Comparison of ENCODE assay signal across 8 mouse cellular contexts in the genomic region with DNA sequence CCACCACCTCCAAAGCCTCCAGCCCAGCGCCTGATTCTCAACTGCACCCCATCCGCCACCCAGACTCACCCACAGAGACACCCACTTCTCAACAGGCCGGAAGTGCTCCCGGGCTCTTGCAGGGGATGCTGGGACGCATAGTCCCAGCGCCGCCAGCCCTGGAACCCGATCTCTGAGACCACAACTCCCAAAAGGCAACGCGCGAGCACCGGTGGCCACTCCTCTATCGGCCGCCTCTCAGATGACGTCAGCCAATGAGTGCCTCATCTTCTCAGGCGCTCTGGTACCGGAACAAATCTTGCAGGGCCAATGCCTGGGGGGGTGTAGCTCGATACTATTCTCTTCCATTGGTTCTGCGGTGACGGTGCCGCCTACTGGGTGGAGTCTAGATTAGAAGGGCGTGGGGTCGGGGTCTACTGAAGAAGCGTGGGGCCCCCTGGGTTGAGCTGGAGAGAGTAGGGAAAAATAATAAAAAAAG. TPM values are rescaled to one million over a fixed set of nuclear protein-coding genes. Genes with fewer than 3 reads are reported as not detected.
A peak's percentile ranks its signal among the peaks of the same experiment; 100 is the strongest.
DNase-seq lines count a peak whose midpoint lies in the region; ATAC-seq lines count a peak whose summit lies in the region.

A gene (minus strand): TSS at position 174 of the 478 bp plus-strand sequence.

- peak; percentile 98 to 99 for DNase-seq in adrenal gland, adult (ENCODE audit: inconsistent age in 2 of 2, low spot score in 1 of 2)
- peak; percentile 99 for DNase-seq in embryo, embryonic 10.5 days (ENCODE audit: low spot score)
- DNase-seq in gastrocnemius, postnatal 14 days = peak; percentile 96
- DNase-seq in left cerebral cortex, postnatal 10 days (ENCODE audit: extremely low spot score in 1 of 2, low spot score in 2 of 2) = peak; percentile 97 to 99
- DNase-seq in right cerebral cortex, postnatal 25 days = peak; percentile 96
- DNase-seq in urinary bladder, postnatal 4 days (ENCODE audit: low spot score in 2 of 2) = peak; percentile 92 to 93

- peak; percentile 98 for ATAC-seq in inflammation-experienced regulatory T-cells, adult 6 months
- peak; percentile 99 for ATAC-seq in megakaryocyte-erythroid progenitor cell, adult 5-6 weeks (replicated peaks; ENCODE audit: low FRiP score, low TSS enrichment, poor library complexity, severe bottlenecking)

- intact Hi-C loops in gastrocnemius, postnatal 14 days (cut with DNase I; ENCODE audit: low total_unique reads) = loop anchor here (10.0 kb wide), 1 partner anchor 165 kb away; no protein-coding TSS in a partner anchor
- intact Hi-C loops in left cerebral cortex, postnatal 10 days (cut with DNase I) = loop anchor here (5.0 to 10.0 kb wide), 3 partner anchors 47 to 247 kb away; no protein-coding TSS in a partner anchor

RNA-seq across cellular contexts. Expression of the gene that starts here (rescaled TPM):
- total RNA-seq in gastrocnemius, postnatal 14 days (2021) = 1 to 10 TPM; 1.7 to 3.2 TPM
- polyA plus RNA-seq in inflammation-experienced regulatory T-cells, adult 6 months (2017; shearing (Covaris generic)) = 1 to 10 TPM; 2.9 to 3.9 (median 3.0) TPM
- total RNA-seq in left cerebral cortex, postnatal 10 days (2021) = 1 to 10 TPM; 6.3 to 7.9 TPM
- total RNA-seq in megakaryocyte-erythroid progenitor cell, adult 5-6 weeks (2014; fragmentation: Nextera tagmentation) = 4.0 and 8.6 TPM in 2 replicates
- 3.4 and 6.9 TPM in 2 replicates for total RNA-seq in megakaryocyte-erythroid progenitor cell, adult 5-6 weeks (2017)

Comparison
In these comparisons a context has a peak if more than half of its experiments do, and no peak if none do; other contexts are left out.
1. Peak in every context shown above with its lines: DNase-seq and ATAC-seq.